Mouse (Mus musculus): ENCODE measurements around the gene Skiv2l.

DNA sequence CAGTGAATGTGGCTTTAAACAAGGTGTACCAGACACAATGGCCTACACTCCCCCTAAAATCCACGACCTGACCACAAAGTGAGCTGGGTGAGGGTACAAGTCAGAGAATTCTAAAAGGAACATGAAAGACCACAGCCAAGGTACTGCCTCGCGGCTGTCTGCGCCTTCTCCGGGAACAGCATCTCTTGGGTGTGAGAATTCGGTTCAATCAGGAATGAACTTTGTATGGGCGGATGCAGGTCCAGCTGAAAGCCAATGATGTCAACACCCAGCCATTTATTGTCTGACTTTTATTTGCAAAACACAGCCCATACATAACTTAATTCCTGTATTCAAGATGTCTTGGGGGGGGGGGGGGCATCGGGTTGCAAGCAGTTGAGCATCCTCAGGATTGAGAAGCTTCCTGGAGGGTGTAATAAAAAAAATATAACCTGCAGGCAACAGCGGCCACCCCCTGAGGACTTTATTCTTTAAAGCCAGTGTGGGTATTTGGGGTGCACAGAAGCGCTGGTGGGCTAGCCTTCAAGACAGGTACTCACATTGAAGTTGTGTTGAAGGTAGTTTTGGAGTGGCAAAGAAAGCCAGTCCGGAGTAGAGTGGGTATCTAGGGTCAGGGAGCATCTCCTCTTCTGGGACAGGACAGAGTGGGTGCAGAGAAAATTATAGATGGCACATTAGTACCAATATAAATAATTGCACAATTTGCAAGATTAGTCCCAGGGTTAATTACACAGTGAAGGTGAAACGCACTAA is 43.2 kb upstream of the Skiv2l start:
- TF ChIP-seq CTCF (IDR thresholded peaks at IDR 0.05; ENCODE audit: extremely low read depth, insufficient read length, insufficient replicate concordance, low read depth, low read length), result no peak
- TF ChIP-seq POLR2A (IDR thresholded peaks at IDR 0.05; ENCODE audit: low read depth, low read length), result 0 out of 2 replicates have a peak, but pooled peaks have one; percentile 28

All from small intestine, adult 2 months (tissue).